Mouse (Mus musculus) myocyte (in vitro differentiated cells): ENCODE measurements around the gene Alkal2. TPM values are rescaled to one million over a fixed set of nuclear protein-coding genes. Genes with fewer than 3 reads are reported as not detected.

ENCODE experiments used
- H3K27me3 ChIP-seq: one replicate; pipeline ENCODE4 v1.6.1; 2011; ENCODE audit not compliant: control insufficient read depth, insufficient read depth, insufficient read length
- H3K36me3 ChIP-seq: one replicate; pipeline ENCODE4 v1.6.1; 2011; ENCODE audit not compliant: control insufficient read depth, insufficient read depth
- H3K4me2 ChIP-seq: one replicate; pipeline ENCODE4 v1.6.1; 2011; ENCODE audit warnings: low read depth, control low read depth
- H3K4me3 ChIP-seq: one replicate; pipeline ENCODE4 v1.5.1; 2011; ENCODE audit warnings: mild to moderate bottlenecking, control low read depth, moderate library complexity
- H3K79me2 ChIP-seq: one replicate; pipeline ENCODE4 v1.6.1; 2011; ENCODE audit not compliant: control insufficient read depth, insufficient read depth
- H3ac ChIP-seq: one replicate; pipeline ENCODE4 v1.6.1; 2011; ENCODE audit not compliant: control insufficient read depth, insufficient read length
- CEBPB ChIP-seq: IDR thresholded peaks from 2 replicates; pipeline ENCODE4 v1.6.1; 2011; ENCODE audit warnings: mild to moderate bottlenecking, moderate library complexity; ENCODE audit not compliant: poor library complexity, insufficient read depth, severe bottlenecking
- E2F4 ChIP-seq: IDR thresholded peaks from one replicate; pipeline ENCODE4 v1.6.1; 2011; ENCODE audit warnings: mild to moderate bottlenecking, control low read depth, moderate library complexity; ENCODE audit not compliant: insufficient read depth
- MAX ChIP-seq: IDR thresholded peaks from one replicate; pipeline ENCODE4 v1.6.1; 2011; ENCODE audit warnings: low read depth, mild to moderate bottlenecking, control low read depth
- MYOD1 ChIP-seq, 3 experiments: IDR thresholded peaks; one replicate each; pipeline ENCODE4 v1.6.1; 2011; ENCODE audit warnings: control low read depth in 2 of 3, low read depth in 2 of 3, mild to moderate bottlenecking in 2 of 3, moderate library complexity in 1 of 3; ENCODE audit not compliant: insufficient read length in 2 of 3, control insufficient read depth in 1 of 3
- MYOG ChIP-seq, 3 experiments: IDR thresholded peaks; one replicate each; pipeline ENCODE4 v1.6.1; 2011; ENCODE audit warnings: control low read depth in 2 of 3, low read depth in 2 of 3, mild to moderate bottlenecking in 2 of 3; ENCODE audit not compliant: insufficient read length in 2 of 3, control insufficient read depth in 1 of 3, insufficient read depth in 1 of 3
- POLR2A ChIP-seq: IDR thresholded peaks from one replicate; pipeline ENCODE4 v1.6.1; 2011; ENCODE audit warnings: low read depth, mild to moderate bottlenecking, control low read depth, moderate library complexity; ENCODE audit not compliant: insufficient read length
- POLR2AphosphoS2 ChIP-seq: IDR thresholded peaks from one replicate; pipeline ENCODE4 v1.6.1; 2011; ENCODE audit warnings: low read depth, control low read depth; ENCODE audit not compliant: insufficient read length
- REST ChIP-seq: IDR thresholded peaks from one replicate; pipeline ENCODE4 v1.6.1; 2011; ENCODE audit warnings: mild to moderate bottlenecking, control low read depth, moderate library complexity; ENCODE audit not compliant: insufficient read depth, insufficient read length
- SRF ChIP-seq: IDR thresholded peaks from one replicate; pipeline ENCODE4 v1.6.1; 2011; ENCODE audit warnings: low read depth; ENCODE audit not compliant: control insufficient read depth, insufficient read length
- TCF12 ChIP-seq: IDR thresholded peaks from one replicate; pipeline ENCODE4 v1.6.1; 2011; ENCODE audit warnings: mild to moderate bottlenecking, control low read depth; ENCODE audit not compliant: poor library complexity, insufficient read depth, severe bottlenecking
- TCF3 ChIP-seq: IDR thresholded peaks from one replicate; pipeline ENCODE4 v1.6.1; 2011; ENCODE audit warnings: low read depth, control low read depth; ENCODE audit not compliant: insufficient read length
- USF1 ChIP-seq: IDR thresholded peaks from one replicate; pipeline ENCODE4 v1.6.1; 2011; ENCODE audit warnings: low read depth, mild to moderate bottlenecking, control low read depth, moderate library complexity
- polyA plus RNA-seq: library from polyadenylated mRNA; unstranded; fragments of >200 nt; fragmentation: generic; extraction: Trizol; gene quantifications from one replicate; pipeline ENCODE4 v1.2.1, GENCODE M21; 2012; ENCODE audit warnings: missing spikeins

Alkal2 gene
- not detected for polyA plus RNA-seq

DNA sequence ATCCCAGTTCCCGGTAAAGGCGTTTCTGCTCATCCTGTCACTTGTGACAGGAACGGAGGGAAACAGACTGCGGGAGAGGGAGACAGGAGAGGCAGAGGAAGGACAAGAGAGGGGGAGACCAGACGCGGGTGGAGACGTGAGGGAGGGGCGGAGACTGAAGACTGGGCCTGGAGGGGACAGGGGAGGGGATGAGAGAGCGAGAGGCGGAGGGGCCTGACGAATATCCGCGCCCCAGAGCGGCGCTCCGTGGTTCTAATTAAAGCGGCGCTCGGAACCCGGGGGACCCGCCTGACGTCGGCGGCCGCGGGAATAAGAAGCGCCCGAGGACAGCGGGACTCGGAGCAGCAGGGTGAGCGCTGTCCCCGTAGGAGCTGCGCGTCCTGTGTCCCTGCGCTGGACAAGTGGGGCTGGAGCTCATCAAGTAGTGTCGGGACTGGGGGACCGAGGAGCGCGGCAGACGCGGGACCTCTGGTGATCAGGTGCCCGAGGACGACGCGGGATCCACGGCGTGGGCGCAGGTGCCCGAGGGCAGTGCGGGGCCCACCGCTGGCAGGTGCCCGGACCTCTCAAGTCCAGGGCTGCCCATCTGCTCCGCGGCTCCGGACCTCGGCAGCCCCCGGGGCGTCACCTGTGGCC is at the start of gene Alkal2:
TSS of gene Alkal2 (plus strand) at position 337 of the 636 bp plus-strand sequence.
- Histone ChIP-seq H3ac (no peak within 1 kb of the TSS), H3K79me2 (no peaks in the 10 kb centered on the region), H3K27me3 (peaks cover 29% of the 10 kb centered on the region), H3K4me3 (no peak within 1 kb of the TSS), H3K36me3 (no peaks in the 10 kb centered on the region), H3K4me2 (no peak within 1 kb of the TSS)
- no peak for TF ChIP-seq REST
- TF ChIP-seq MYOD1 (IDR thresholded peaks at IDR 0.05; ENCODE audit: control insufficient read depth in 1 of 3, insufficient read length in 2 of 3, low read depth in 2 of 3): no peak
- no peak for TF ChIP-seq TCF12
- TF ChIP-seq POLR2AphosphoS2: no peak
- no peak for TF ChIP-seq POLR2A
- TF ChIP-seq TCF3: no peak
- TF ChIP-seq USF1: no peak
- TF ChIP-seq E2F4: no peak
- TF ChIP-seq CEBPB: no peak
- no peak for TF ChIP-seq SRF
- no peak for TF ChIP-seq MAX
- TF ChIP-seq MYOG (IDR thresholded peaks at IDR 0.05; ENCODE audit: control insufficient read depth in 1 of 3, insufficient read depth in 1 of 3, insufficient read length in 2 of 3, low read depth in 2 of 3): no peak

DNA sequence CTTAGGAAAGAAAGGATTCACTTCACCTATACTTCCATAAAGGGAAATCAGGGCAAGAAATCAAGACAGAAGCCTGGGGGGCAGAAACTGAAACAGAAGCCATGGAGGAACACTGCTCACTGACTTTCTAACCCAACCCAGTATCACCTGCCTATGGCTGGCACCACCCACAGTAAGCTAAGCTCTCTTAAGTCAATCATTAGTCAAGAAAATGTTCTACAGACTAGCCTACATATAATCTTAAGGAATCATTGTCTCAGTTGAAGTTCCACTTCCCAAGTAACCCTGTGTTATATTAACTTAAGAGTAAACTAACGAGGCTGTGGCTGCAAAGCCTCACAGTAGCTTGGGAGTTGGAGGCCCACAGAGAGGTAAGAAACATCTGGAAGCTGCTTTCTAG is 35.6 kb upstream of the Alkal2 start:
- no peaks in the 10 kb centered on the region for H3K79me2 ChIP-seq
- H3ac ChIP-seq: no peak overlapping the region
- TF ChIP-seq TCF3 (no peak), MAX (no peak), CEBPB (no peak), E2F4 (no peak), SRF (no peak), POLR2AphosphoS2 (no peak), TCF12 (no peak), MYOD1 (IDR thresholded peaks at IDR 0.05; ENCODE audit: control insufficient read depth in 1 of 3, insufficient read length in 2 of 3, low read depth in 2 of 3) (no peak), USF1 (no peak), POLR2A (no peak), REST (no peak), MYOG (IDR thresholded peaks at IDR 0.05; ENCODE audit: control insufficient read depth in 1 of 3, insufficient read depth in 1 of 3, insufficient read length in 2 of 3, low read depth in 2 of 3) (no peak)
- no peak overlapping the region for H3K4me3 ChIP-seq
- H3K27me3 ChIP-seq: peaks cover 6% of the 10 kb centered on the region
- no peak overlapping the region for H3K4me2 ChIP-seq
- no peaks in the 10 kb centered on the region for H3K36me3 ChIP-seq

DNA sequence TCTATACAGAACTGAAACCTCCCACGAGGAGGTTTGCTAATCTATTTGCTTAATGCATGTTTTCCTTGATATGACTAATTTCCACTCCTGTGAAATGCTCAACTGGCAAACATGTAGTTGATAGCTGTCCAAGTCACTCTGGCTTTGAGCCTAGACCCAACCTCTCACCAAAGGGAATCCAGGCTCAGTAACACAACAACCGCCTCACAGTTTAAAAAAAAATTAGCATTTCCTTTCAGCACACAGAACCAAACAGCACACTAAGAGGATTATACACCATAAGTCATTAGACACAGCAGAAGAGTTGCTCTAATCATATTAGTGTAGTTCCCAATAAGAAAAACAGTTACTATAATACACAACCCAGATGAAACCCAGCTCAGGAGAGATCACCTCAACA is 33.2 kb upstream of the Alkal2 start:
- TF ChIP-seq SRF (no peak), POLR2A (no peak), TCF12 (no peak), POLR2AphosphoS2 (no peak), MAX (no peak), E2F4 (no peak), CEBPB (no peak)
- Histone ChIP-seq H3K79me2 (no peaks in the 10 kb centered on the region), H3K36me3 (no peaks in the 10 kb centered on the region), H3K4me2 (no peak overlapping the region), H3ac (no peak overlapping the region), H3K27me3 (peaks cover 6% of the 10 kb centered on the region), H3K4me3 (no peak overlapping the region)

DNA sequence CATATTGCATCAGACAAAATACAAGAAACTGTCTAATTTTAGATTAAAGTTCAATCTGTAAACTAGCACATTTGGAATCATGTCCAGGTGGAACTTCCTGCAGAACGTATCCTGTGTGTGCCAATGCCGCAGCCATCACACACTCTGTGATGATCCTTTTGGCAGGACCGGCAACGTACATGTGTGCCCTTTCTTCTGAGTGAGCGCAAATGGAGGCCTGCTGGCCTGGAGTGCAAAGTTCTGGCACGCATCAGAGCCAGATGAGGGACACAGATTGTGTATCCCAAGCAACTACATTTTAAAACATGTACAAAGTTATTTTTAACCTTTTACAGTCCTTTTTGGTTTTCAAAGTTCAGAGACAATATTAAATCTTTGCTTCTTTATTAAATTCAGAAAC is 32.3 kb upstream of the Alkal2 start:
- H3K36me3 ChIP-seq: no peaks in the 10 kb centered on the region
- H3K27me3 ChIP-seq: peaks cover 6% of the 10 kb centered on the region
- H3K4me2 ChIP-seq: no peak overlapping the region
- H3ac ChIP-seq: no peak overlapping the region
- TF ChIP-seq TCF3: no peak
- no peak for TF ChIP-seq POLR2AphosphoS2
- no peak for TF ChIP-seq USF1
- TF ChIP-seq MYOG (IDR thresholded peaks at IDR 0.05; ENCODE audit: control insufficient read depth in 1 of 3, insufficient read depth in 1 of 3, insufficient read length in 2 of 3, low read depth in 2 of 3): no peak
- TF ChIP-seq MYOD1 (IDR thresholded peaks at IDR 0.05; ENCODE audit: control insufficient read depth in 1 of 3, insufficient read length in 2 of 3, low read depth in 2 of 3): no peak
- TF ChIP-seq TCF12: no peak
- TF ChIP-seq CEBPB: no peak
- TF ChIP-seq MAX: no peak
- no peak for TF ChIP-seq E2F4
- no peak for TF ChIP-seq REST
- no peak for TF ChIP-seq SRF
- no peak for TF ChIP-seq POLR2A
- no peak overlapping the region for H3K4me3 ChIP-seq
- no peaks in the 10 kb centered on the region for H3K79me2 ChIP-seq
